Mouse (Mus musculus) small intestine, adult 2 months (tissue): ENCODE measurements around the gene Prkag2. TPM values are rescaled to one million over a fixed set of nuclear protein-coding genes. Genes with fewer than 3 reads are reported as not detected.
A peak's percentile ranks its signal among the peaks of the same experiment; 100 is the strongest.

Experiments
- H3K27ac ChIP-seq: fragments of 200-500 bp; 2 replicates; pipeline ENCODE4 v1.5.1; 2012; ENCODE audit warnings: low read depth, low read length, control low read depth, inconsistent platforms; ENCODE audit not compliant: insufficient read depth
- H3K27me3 ChIP-seq: fragments of 200-500 bp; 2 replicates; pipeline ENCODE4 v1.6.1; 2012; ENCODE audit warnings: mild to moderate bottlenecking, moderate library complexity, low read length, inconsistent platforms; ENCODE audit not compliant: control insufficient read depth, insufficient read depth
- H3K36me3 ChIP-seq: fragments of 200-500 bp; 2 replicates; pipeline ENCODE4 v1.6.1; 2012; ENCODE audit warnings: mild to moderate bottlenecking, low read length, control low read depth, inconsistent platforms; ENCODE audit not compliant: control insufficient read depth, insufficient read depth
- H3K4me1 ChIP-seq: fragments of 200-500 bp; 2 replicates; pipeline ENCODE4 v1.6.1; 2012; ENCODE audit warnings: low read length, inconsistent platforms, mixed read lengths; ENCODE audit not compliant: control insufficient read depth, insufficient read depth, insufficient read length
- H3K4me3 ChIP-seq: fragments of 200-500 bp; 2 replicates; pipeline ENCODE4 v1.5.1; 2012; ENCODE audit warnings: low read depth, mild to moderate bottlenecking, control low read depth, inconsistent platforms, low read length, moderate library complexity
- CTCF ChIP-seq: fragments of 200-500 bp; IDR thresholded peaks from 2 replicates; pipeline ENCODE4 v1.5.1; 2012; ENCODE audit warnings: low read depth, mild to moderate bottlenecking, control low read depth, inconsistent platforms, low read length, moderate library complexity, mixed read lengths; ENCODE audit not compliant: insufficient replicate concordance, insufficient read length; ENCODE audit errors: extremely low read depth
- POLR2A ChIP-seq: fragments of 200-500 bp; IDR thresholded peaks from 2 replicates; pipeline ENCODE4 v1.6.1; 2012; ENCODE audit warnings: low read depth, mild to moderate bottlenecking, control low read depth, inconsistent platforms, low read length, moderate library complexity
- WGBS: fragments of 180-500 bp; shearing (Covaris S2); methylation state at CpG from one replicate; pipeline ENCODE4 v1.1.7; 2018; 5-methylcytosine and 5-hydroxymethylcytosine counted together
- polyA plus RNA-seq: library from polyadenylated mRNA; depleted of rRNA; stranded (reverse); fragments of >200 nt; gene quantifications from 2 replicates; pipeline ENCODE4 v1.2.3, GENCODE M21; 2012

The Prkag2 gene
- polyA plus RNA-seq, 1 experiment, result 13.8 TPM

DNA sequence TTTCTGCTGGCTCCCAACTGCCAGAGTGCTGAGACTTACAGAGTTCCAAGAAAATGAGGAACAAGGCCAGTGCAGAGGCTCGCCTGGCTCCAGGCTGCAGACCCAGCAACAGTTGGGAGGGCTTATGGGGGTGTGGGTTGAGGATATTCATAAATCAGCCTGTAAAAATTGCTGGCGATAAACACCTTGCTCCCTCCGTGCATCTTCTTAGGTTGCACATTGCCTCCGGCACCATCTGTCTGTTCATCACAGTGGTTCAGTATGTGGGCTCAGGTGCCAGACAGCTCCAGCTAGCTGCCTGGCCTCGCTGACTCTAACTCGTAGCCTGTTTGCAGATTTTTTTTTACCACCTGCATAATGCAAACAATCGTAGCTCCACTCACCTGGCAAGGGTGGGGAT, 13.4 kb downstream of the Prkag2 start:
- 79% methylated on average over 7 of the region's 7 CpGs for WGBS
- TF ChIP-seq CTCF (no peak), POLR2A (no peak)
- H3K27ac ChIP-seq, result no peak overlapping the region
- no peaks in the 10 kb centered on the region for H3K36me3 ChIP-seq
- H3K27me3 ChIP-seq, result no peaks in the 10 kb centered on the region
- peaks cover 3% of the 10 kb centered on the region; the same call in 1 of the 2 replicates for H3K4me1 ChIP-seq
- H3K4me3 ChIP-seq, result no peak overlapping the region

DNA sequence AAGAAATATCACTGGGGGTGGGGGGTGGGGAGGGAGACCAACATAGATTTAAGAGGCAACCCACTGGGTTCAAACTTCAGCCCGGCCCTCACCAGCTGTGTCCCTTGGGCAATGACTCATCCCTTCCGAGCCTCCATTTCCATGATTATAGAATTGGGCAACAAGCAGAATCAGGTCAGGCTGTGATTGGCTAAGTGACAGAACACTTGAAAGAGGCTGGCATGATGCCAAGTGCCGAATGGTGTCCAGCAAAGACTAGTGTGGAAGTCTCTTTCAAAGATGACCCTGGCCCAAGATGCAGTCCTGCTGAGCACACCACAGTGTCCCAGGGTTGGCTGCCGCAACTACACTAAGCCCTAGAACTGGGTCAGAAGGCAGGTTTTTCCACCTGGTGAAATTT, 14.2 kb downstream of the Prkag2 start:
- H3K27ac ChIP-seq, result no peak overlapping the region
- TF ChIP-seq CTCF, result no peak
- TF ChIP-seq POLR2A, result no peak
- no peaks in the 10 kb centered on the region for H3K27me3 ChIP-seq
- WGBS, result 31% methylated on average over 4 of the region's 4 CpGs
- no peaks in the 10 kb centered on the region for H3K36me3 ChIP-seq
- no peak overlapping the region for H3K4me3 ChIP-seq
- peaks cover 3% of the 10 kb centered on the region; the same call in 1 of the 2 replicates for H3K4me1 ChIP-seq

DNA sequence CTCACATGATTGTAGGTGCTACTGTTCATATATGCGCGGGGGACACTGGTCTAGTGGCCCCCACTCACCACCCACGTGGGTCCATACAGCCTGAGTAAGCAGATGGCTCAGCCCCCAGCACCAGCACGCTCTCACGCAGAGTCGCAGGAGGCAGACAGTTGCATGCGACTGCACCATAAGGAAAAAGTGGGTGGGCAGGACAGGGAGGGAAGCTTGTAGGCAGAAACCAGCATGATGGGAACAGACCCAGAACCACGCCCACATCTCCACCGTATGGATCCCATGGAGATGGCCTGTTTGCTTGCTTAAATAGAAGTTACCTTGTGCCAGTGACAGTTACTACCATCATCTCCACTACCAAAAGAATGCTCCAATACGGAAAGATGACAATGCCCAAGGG, 15.3 kb downstream of the Prkag2 start:
- no peak for TF ChIP-seq POLR2A
- no peak for TF ChIP-seq CTCF
- WGBS, result 92% methylated on average over 10 of the region's 10 CpGs
- peaks cover 6% of the 10 kb centered on the region; the same call in 1 of the 2 replicates for H3K4me1 ChIP-seq
- H3K4me3 ChIP-seq, result no peak overlapping the region
- H3K27me3 ChIP-seq, result no peaks in the 10 kb centered on the region
- no peak overlapping the region for H3K27ac ChIP-seq
- no peaks in the 10 kb centered on the region for H3K36me3 ChIP-seq

DNA sequence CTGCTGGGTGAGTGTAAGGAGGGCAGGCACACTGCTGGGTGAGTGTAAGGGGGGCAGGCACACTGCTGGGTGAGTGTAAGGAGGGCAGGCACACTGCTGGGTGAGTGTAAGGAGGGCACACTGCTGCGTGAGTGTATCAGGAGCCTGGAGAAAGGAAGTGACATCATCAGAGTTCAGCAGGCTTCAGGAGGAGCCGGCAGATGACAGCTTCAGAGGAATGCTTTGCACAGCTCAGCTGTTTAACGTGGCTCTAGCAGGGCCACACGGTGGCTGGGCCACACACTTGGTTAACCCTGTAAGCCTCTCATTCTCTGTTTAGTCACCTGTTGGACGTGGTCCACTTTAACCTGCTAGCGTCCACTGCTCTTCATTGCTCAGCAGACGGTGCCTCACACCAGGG, 16.6 kb downstream of the Prkag2 start:
- H3K4me1 ChIP-seq, result peaks cover 6% of the 10 kb centered on the region; the same call in 1 of the 2 replicates
- no peak for TF ChIP-seq POLR2A
- H3K27ac ChIP-seq, result no peak overlapping the region
- H3K36me3 ChIP-seq, result no peaks in the 10 kb centered on the region
- H3K27me3 ChIP-seq, result no peaks in the 10 kb centered on the region
- WGBS, result 76% methylated on average over 7 of the region's 7 CpGs
- no peak overlapping the region for H3K4me3 ChIP-seq

DNA sequence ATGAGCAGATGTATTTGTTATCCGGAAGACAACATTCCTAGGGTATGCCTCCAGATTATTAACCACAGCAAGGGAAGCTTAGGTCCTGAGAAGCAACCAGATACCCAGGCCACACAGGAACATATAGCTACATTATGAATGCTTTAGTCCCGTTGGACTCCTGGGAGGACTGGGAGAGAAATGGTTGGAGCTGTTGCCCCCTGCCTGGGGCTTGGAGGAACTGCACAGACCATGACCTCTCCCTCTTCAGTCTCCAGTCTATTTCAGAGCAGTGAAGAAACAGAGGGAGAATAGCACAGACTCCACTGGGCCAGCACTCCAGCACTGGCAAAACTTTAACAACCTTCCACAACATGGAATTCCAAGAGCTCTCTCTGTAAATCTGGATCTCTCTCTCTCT, 17.9 kb downstream of the Prkag2 start:
- peaks cover 6% of the 10 kb centered on the region; the same call in 1 of the 2 replicates for H3K4me1 ChIP-seq
- WGBS, result 57% methylated on average over 2 of the region's 2 CpGs
- H3K27ac ChIP-seq, result no peak overlapping the region
- no peak for TF ChIP-seq POLR2A
- peak; percentile 58; the same call in 1 of the 2 replicates for TF ChIP-seq CTCF
- H3K27me3 ChIP-seq, result no peaks in the 10 kb centered on the region
- H3K36me3 ChIP-seq, result no peaks in the 10 kb centered on the region
- H3K4me3 ChIP-seq, result no peak overlapping the region

DNA sequence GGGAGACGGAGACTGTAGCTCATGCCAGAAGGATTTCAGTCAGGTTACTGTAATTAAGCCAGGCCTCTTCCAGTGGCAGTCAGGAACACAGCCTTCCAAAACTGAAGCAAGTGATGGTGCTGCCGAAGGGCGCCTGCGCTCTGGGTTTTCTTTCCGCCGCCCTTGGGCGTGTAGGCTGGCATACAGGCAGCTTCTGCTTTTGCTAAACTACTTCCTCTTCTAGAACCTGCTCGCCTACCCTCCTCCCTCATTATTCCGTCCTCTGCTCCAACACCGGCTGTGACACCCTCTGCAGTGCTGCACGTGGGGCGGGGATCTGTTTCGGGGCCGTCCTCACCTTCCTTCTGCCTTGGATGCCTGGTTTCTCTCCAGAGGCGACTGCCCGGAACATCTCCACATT, 18.9 kb downstream of the Prkag2 start:
- H3K36me3 ChIP-seq, result no peaks in the 10 kb centered on the region
- WGBS, result 71% methylated on average over 16 of the region's 16 CpGs
- H3K27me3 ChIP-seq, result no peaks in the 10 kb centered on the region
- H3K27ac ChIP-seq, result no peak overlapping the region
- no peak overlapping the region for H3K4me3 ChIP-seq
- no peak for TF ChIP-seq POLR2A
- no peak for TF ChIP-seq CTCF
- H3K4me1 ChIP-seq, result peaks cover 6% of the 10 kb centered on the region; the same call in 1 of the 2 replicates

DNA sequence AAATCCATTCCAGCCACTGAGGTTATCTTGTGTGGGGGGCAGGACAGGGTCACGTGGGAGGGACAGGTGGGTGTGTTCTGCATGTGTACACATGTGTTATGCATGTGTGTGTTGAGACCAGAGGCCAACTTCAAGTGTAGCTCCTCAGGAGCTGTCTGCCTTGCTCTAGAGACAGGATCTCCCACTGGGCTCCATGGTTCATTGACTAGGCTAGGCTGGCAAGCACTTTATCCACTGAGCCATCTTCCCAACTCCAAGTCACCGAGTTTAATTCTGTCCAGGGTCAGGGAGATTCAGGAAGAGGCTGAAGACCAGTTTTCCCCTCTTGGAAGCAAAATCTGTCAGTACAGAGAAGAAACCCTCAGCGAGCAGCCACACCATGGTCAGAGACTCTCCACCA, 19.4 kb downstream of the Prkag2 start:
- H3K27ac ChIP-seq, result no peak overlapping the region
- TF ChIP-seq POLR2A, result no peak
- no peak overlapping the region for H3K4me3 ChIP-seq
- WGBS, result 72% methylated on average over 3 of the region's 3 CpGs
- peaks cover 3% of the 10 kb centered on the region; the same call in 1 of the 2 replicates for H3K4me1 ChIP-seq
- H3K27me3 ChIP-seq, result no peaks in the 10 kb centered on the region
- no peaks in the 10 kb centered on the region for H3K36me3 ChIP-seq
